Mouse (Mus musculus): ENCODE results near the gene Ctnnb1. TPM values are rescaled to one million over a fixed set of nuclear protein-coding genes. Genes with fewer than 3 reads are reported as not detected.
A peak's percentile ranks its signal among the peaks of the same experiment; 100 is the strongest.

Gene Ctnnb1
- total RNA-seq, 4 experiments from 2014 or later = 868 to 952 (median 900) TPM

DNA sequence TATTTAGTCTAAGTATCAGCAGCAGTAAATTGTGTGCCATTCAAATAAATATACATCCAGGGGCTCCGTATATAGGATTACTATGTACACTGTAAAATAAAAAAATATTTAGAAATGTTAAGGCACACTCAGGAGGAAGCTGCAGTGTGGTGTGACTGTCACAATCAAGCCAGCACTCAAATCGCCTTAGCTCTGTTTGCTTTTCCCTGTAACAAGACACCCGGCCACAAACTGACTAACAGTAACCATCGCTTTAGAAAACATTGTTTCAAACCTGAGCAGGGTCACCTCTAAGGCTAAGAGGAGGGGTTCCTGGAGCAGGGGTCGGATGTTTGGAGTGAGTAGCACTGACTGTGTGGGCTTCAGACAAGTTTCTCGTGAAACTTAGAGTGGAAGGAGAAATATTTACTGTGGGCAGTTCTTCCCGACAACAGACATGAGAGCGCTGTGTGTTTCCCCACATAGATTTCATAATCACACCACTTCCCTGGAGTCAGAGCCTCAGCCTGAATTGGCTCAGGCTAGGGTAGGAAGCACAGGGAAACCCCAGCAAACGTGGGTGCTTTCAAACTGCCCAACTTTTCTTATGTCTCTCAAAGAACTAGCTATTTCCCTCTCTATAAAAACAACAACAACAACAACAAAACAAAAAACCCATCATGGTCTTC lies 1.9 kb upstream of the Ctnnb1 start:
- DNase-seq = no peak

GRCm38 (mm10) chr9:120930021-120930420 lies 1.0 kb downstream of the Ctnnb1 start:
- no peak for DNase-seq

GRCm38 (mm10) chr9:120930811-120931210 lies 1.8 kb downstream of the Ctnnb1 start:
- no peak for DNase-seq

- DNase-seq = no peak
Observed at GRCm38 (mm10) chr9:120932371-120932770, 3.4 kb downstream of the Ctnnb1 start.

DNA sequence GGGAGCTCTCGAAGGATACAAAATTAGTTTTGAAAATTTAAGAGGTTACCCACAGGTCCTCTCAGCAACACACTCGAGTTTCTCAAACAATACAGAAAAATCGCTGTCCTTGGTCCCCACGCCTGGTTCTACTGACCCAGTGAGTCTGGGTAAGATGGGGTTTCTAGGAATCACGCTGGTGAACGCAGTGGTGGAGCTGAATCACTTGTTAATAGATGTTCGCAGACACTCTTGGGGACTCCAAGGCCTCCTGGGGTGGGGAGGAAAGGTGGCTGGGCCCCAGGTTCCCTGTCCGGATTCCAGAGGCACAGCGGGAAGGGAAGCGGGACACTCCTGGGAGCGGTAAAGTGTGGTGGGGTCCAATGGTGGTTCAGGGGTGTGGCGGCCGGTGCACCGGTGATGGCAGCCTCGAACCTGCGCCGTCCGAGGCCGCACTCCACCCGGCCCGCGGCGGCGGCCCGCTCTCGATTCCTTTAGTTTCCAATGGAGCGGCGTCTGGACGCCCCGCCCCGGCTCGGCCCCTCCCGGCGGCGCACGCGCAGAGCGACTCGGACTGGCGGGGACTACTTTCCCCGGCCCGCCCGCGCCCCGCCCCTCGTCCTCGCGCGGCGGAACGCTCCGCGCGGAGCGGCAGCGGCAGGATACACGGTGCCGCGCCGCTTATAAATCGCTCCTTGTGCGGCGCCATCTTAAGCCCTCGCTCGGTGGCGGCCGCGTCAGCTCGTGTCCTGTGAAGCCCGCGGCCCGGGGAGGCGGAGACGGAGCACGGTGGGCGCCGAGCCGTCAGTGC lies 4.0 kb downstream of the Ctnnb1 start:
- peak; percentile 93 for DNase-seq

GRCm38 (mm10) chr9:120933587-120933885 lies 4.5 kb downstream of the Ctnnb1 start:
- DNase-seq = no peak

- DNase-seq = peak; percentile 40
Observed at GRCm38 (mm10) chr9:120933886-120934758, 5.1 kb downstream of the Ctnnb1 start.

DNA sequence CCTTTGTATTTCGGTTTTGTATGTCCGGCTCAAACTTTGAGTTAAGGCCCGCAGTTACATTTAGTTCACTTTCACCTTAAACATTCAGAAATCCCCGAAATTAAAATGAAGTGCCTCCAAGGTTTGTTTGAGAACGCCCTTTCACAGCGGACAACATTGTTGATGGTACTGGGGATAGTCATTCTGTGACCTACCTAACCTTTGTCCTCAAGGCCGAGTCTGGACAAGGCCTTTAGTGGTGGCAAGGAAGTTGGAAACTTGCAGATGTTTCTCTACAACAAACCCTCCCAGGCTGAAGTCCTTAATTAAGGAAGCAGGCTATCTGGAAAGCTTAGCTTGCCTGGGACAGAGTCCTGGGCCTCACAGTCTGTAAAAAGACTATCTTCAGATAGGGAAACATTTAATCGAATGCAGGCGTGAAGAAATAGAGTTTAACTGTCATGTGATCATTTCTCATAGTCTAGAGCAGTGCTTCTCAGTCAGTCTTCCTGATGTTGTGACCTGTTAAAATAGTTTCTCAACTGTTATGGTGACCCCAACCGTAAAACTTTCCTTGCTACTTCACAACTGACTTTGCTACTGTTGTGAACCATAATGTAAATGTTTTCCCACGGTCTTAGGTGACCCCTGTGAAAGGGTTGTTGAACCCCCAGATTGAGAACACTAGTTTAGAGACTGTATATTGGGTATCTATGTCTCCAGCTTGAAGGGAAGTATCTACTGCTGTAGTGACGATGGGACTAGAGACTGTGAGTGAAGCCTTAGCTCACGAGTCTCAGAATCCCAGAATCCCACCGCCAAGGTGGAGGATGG lies 6.0 kb downstream of the Ctnnb1 start:
- no peak for DNase-seq

DNA sequence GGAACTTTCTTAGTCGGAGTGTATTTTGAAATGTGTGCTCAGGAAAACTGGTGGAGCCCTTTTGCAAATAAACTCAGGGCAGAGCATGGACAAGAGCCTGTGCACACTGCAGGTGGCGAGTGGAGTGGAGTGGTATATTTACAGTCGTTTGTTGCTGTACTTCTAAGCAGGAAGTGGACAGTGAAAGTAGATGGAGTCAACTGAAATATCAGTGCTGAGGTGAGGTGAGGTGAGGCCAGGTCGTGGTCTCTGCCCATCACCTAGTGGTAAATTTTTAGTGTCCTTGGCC lies 6.6 kb downstream of the Ctnnb1 start:
- no peak for DNase-seq

- DNase-seq = peak; percentile 53
Observed at GRCm38 (mm10) chr9:120936351-120936750, 7.3 kb downstream of the Ctnnb1 start.

GRCm38 (mm10) chr9:120940858-120941257 lies 11.8 kb downstream of the Ctnnb1 start:
- DNase-seq = no peak

DNA sequence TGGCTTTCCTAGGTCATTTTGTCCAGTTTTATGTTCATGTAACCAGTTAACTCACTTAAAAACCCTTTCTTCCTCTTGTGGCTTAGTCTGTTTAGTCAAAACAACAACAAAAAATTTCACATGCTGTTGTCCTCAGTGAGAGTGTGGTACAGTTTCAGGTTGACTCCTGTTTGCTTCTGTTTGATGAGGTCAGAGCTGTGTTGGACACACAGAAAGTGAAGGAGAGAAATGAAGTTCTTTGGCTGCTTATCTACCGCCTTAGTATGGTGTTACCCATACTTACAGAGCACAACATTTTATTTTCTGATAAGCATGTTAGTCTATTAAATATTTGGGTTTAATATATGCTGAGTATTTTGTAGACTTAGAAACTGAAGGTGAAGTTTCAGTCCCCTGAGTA lies 14.7 kb downstream of the Ctnnb1 start:
- DNase-seq = no peak

GRCm38 (mm10) chr9:120944211-120944610 lies 15.2 kb downstream of the Ctnnb1 start:
- DNase-seq = no peak

- no peak for DNase-seq
Observed at GRCm38 (mm10) chr9:120946131-120946530, 17.1 kb downstream of the Ctnnb1 start.

GRCm38 (mm10) chr9:120948832-120949231 lies 19.8 kb downstream of the Ctnnb1 start:
- no peak for DNase-seq

- DNase-seq = no peak
Observed at GRCm38 (mm10) chr9:120950761-120951160, 21.7 kb downstream of the Ctnnb1 start.

GRCm38 (mm10) chr9:120951947-120952346 lies 22.9 kb downstream of the Ctnnb1 start:
- no peak for DNase-seq

DNA sequence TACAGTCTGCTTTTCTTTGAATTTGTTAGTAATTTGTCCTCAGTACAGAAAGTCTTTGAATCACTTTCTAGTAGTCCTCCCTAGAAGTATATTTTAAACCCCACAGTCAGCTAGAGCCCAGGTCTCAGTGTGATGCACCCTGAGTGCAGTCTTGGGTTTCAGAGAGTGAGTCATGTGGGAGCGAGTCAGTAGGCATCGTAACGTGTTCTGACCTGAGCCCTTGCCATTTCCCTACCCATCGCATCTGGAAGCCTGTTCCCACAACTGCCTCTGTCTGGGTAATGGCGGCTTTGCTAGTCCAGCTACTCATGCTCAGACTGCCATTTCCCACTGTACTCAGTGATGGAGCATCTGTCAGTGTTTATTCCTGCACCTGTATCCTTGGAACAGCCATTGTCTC lies 29.0 kb downstream of the Ctnnb1 start:
- DNase-seq = no peak

DNA sequence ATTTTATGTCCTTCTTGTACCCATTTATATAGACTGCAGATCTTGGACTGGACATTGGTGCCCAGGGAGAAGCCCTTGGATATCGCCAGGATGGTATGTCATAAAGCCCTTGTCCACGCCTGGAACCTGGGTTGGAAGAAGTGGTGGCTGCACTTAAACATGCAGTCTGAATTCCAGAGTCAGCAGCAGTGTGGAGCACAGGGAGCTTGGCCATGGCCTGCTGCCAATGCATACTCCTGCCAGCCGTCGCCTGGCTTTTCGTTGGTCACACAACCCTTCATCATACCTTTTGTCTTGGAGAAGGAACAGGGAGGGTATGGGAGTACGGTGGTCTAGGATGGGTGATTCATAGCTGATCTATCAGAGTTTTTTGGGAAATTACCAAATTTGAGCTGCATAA lies 29.5 kb downstream of the Ctnnb1 start:
- no peak for DNase-seq

DNA sequence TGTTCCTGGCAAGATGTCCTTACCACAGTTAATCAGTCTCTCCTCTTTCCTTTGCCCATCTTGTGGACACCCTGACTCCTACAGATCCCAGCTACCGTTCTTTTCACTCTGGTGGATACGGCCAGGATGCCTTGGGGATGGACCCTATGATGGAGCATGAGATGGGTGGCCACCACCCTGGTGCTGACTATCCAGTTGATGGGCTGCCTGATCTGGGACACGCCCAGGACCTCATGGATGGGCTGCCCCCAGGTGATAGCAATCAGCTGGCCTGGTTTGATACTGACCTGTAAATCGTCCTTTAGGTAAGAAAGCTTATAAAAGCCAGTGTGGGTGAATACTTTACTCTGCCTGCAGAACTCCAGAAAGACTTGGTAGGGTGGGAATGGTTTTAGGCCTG lies 30.2 kb downstream of the Ctnnb1 start:
- DNase-seq = no peak

DNA sequence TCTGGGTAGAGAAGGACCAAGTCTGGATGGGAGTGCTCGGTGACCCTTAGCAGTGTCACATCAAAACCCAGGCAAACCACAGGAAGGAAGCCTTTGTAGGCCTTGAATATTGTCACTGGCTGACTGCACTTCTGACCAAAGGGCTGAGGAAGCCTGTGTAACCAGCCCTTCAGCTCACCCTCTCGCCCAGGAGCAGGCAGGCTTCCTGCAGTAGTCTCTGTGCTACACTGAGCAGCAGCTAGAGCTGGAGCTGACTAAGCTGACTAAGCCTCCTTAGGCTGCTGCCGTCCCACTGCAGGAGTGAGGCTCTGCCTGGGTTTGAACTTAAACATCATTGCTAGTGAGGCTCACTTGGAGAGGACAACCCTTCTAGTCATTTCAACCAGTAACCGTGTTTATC lies 31.6 kb downstream of the Ctnnb1 start:
- no peak for DNase-seq

- no peak for DNase-seq
Observed at GRCm38 (mm10) chr9:120961466-120961865, 32.5 kb downstream of the Ctnnb1 start.
